Mouse (Mus musculus): ENCODE data around the gene Gm20388. TPM values are rescaled to one million over a fixed set of nuclear protein-coding genes. Genes with fewer than 3 reads are reported as not detected.
A peak's percentile ranks its signal among the peaks of the same experiment; 100 is the strongest.
"Not testable (repeated sequence)": the region's sequence is repeated elsewhere in the genome, so short reads cannot be mapped to it uniquely, and the experiment has no call there.

The Gm20388 gene
- polyA plus RNA-seq, 1 experiment from 2014 or later, result not detected

DNA sequence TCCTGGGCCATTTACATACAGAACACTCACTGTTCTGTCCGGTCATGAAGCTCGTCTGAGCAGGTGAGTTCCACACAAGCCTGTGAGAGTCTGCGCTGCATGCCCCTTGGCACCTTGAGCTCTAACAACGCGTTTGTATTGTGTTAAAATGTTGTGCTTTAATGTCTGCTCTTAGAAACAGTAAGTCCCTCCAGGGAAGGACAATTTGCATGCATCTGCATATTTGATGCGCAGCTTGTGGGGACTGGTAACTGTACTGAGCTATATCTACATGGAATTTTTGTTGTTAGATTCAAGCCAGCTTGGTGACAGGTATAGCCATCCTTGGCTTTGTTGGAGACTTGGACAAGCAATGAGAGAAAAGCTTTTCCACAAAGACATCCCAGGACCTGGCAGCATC lies 4265.5 kb downstream of the Gm20388 start:
- no peak for DNase-seq (ENCODE audit: low spot score, missing footprints)
- 86% methylated on average over 6 of the region's 6 CpGs for WGBS
- H3K27ac ChIP-seq (ENCODE audit: low read depth, low read length), result no peak overlapping the region

DNA sequence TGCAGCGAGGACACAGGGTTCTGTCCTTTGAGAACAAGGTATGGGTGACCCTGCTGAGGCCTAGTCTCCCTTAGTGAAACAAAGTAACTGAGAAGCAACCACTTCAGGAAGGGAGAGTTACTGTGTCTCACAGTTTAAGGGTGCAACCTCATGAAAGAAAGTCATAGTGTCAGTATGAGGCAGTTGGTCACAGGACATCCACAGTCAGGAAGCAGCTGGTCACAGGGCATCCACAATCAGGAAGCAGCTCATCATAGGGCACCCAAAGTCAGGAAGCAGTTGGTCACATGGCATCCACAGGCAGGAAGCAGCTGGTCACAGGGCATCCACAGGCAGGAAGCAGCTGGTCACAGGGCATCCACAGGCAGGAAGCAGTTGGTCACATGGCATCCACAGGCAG lies 4266.5 kb downstream of the Gm20388 start:
- WGBS, result 89% methylated on average over 1 of the region's 1 CpGs
- DNase-seq (ENCODE audit: low spot score, missing footprints); H3K27me3 ChIP-seq (ENCODE audit: control insufficient read depth, insufficient read depth, low read length): not testable (repeated sequence)

More for the DNA sequence above, 4265.5 kb downstream of the Gm20388 start:
- no peaks in the 10 kb centered on the region for H3K9me3 ChIP-seq (ENCODE audit: control insufficient read depth, low read length)
- H3K36me3 ChIP-seq (ENCODE audit: control insufficient read depth, insufficient read depth, low read length), result no peaks in the 10 kb centered on the region
- no peaks in the 10 kb centered on the region for H3K27me3 ChIP-seq (ENCODE audit: control insufficient read depth, insufficient read depth, low read length)
- H3K9ac ChIP-seq (ENCODE audit: low read length), result no peak overlapping the region
- no peak overlapping the region for H3K4me2 ChIP-seq
- H3K4me3 ChIP-seq (ENCODE audit: low read depth, low read length), result no peak overlapping the region
- no peak for ATAC-seq (ENCODE audit: low FRiP score)
- no peaks in the 10 kb centered on the region; the same call in 1 of the 2 replicates for H3K4me1 ChIP-seq (ENCODE audit: control insufficient read depth, insufficient read depth, low read length)

DNA sequence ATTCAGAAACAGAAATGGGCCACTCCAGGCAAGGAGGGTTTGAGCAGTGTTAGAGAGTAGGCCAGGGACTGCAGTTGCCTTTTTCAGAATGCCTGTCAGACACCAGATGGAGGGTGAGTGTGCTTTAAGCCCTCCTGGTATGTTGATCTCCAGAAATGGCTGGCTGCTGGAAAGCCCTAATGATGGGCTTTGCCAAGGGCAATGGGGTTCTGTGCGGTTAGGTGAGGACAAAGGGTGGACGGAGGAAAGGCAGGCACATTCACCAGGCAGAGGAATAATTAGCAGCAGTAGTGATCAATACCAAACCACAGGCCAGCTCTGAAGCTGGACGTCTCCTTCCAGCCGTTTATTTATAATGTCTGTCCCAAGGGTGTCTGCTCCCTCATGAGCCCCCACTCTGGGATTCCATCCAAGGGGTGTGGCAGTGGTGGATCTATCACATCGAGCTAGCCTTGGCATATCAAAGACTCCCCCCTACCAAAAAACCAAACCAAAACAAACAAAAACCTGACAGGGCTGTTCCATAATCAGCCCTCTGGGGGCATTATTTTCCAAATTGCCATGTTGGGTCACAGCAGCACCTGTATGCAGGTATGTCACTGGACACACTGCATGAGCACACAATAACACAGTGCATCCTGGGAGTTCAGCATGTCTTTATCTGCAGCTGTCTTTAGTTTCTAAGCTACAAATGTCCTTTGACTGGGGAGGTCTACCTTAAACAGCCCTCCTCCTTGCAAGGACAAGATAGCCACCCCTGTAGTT lies 4270.2 kb downstream of the Gm20388 start:
- Histone ChIP-seq H3K27ac (ENCODE audit: low read depth, low read length) (no peak overlapping the region), H3K4me3 (ENCODE audit: low read depth, low read length) (no peak overlapping the region), H3K36me3 (ENCODE audit: control insufficient read depth, insufficient read depth, low read length) (no peaks in the 10 kb centered on the region), H3K4me1 (ENCODE audit: control insufficient read depth, insufficient read depth, low read length) (no peaks in the 10 kb centered on the region; the same call in 1 of the 2 replicates), H3K27me3 (ENCODE audit: control insufficient read depth, insufficient read depth, low read length) (no peaks in the 10 kb centered on the region), H3K9ac (ENCODE audit: low read length) (no peak overlapping the region), H3K9me3 (ENCODE audit: control insufficient read depth, low read length) (no peaks in the 10 kb centered on the region), H3K4me2 (no peak overlapping the region)
- no peak for ATAC-seq (ENCODE audit: low FRiP score)
- WGBS, result 74% methylated on average over 5 of the region's 5 CpGs
- DNase-seq (ENCODE audit: low spot score, missing footprints), result peak; percentile 70

More for the DNA sequence above, 4266.5 kb downstream of the Gm20388 start:
- not testable (repeated sequence) for H3K9ac ChIP-seq (ENCODE audit: low read length); H3K36me3 ChIP-seq (ENCODE audit: control insufficient read depth, insufficient read depth, low read length); H3K4me3 ChIP-seq (ENCODE audit: low read depth, low read length); H3K4me2 ChIP-seq; ATAC-seq (ENCODE audit: low FRiP score); H3K27ac ChIP-seq (ENCODE audit: low read depth, low read length); H3K4me1 ChIP-seq (ENCODE audit: control insufficient read depth, insufficient read depth, low read length); H3K9me3 ChIP-seq (ENCODE audit: control insufficient read depth, low read length)

DNA sequence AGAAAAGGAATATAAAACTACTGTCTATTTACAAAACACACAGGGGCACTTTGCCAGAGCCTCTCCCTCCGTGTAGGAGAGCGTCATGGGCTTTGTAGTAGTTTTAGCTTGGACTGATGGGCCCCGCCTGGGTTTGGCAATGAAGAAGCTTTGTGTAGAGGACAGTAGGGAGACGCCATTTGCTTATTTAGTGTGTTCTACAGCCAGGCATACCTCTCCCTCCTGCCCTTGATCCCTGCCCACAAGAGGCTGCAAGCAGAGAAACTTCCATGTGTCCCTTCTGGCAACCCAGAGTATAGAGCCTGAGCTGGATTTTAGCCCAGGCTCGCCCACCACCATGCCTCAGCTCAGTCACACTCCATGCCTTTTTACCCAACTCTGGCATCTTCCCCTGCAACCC lies 4271.1 kb downstream of the Gm20388 start:
- WGBS, result 85% methylated on average over 5 of the region's 5 CpGs
- no peak overlapping the region for H3K27ac ChIP-seq (ENCODE audit: low read depth, low read length)
- H3K4me2 ChIP-seq, result no peak overlapping the region
- no peak overlapping the region for H3K9ac ChIP-seq (ENCODE audit: low read length)
- H3K9me3 ChIP-seq (ENCODE audit: control insufficient read depth, low read length), result no peaks in the 10 kb centered on the region
- H3K4me1 ChIP-seq (ENCODE audit: control insufficient read depth, insufficient read depth, low read length), result no peaks in the 10 kb centered on the region
- H3K36me3 ChIP-seq (ENCODE audit: control insufficient read depth, insufficient read depth, low read length), result no peaks in the 10 kb centered on the region
- DNase-seq (ENCODE audit: low spot score, missing footprints) (no peak), ATAC-seq (ENCODE audit: low FRiP score) (no peak)
- H3K27me3 ChIP-seq (ENCODE audit: control insufficient read depth, insufficient read depth, low read length), result no peaks in the 10 kb centered on the region
- H3K4me3 ChIP-seq (ENCODE audit: low read depth, low read length), result no peak overlapping the region

DNA sequence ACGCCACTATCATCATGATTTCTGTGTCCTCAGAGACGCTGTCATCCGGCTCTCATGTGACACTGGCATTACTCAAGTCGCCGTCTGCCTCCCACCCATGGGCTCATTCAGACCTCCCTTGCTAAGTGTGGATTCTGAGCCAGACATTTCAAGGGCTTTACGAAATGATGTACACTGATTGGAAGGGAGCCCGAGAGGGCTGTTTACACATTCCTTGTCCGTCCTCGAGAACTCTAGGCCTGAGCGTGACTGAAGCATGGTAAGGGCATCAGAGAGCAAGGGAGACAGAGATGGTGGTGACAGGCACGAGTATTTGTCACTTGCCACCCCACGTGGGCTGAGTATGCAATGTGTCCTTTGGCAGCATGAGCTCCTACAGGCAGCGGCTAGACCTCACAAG lies 4271.6 kb downstream of the Gm20388 start:
- no peak overlapping the region for H3K9ac ChIP-seq (ENCODE audit: low read length)
- no peaks in the 10 kb centered on the region for H3K27me3 ChIP-seq (ENCODE audit: control insufficient read depth, insufficient read depth, low read length)
- no peaks in the 10 kb centered on the region for H3K9me3 ChIP-seq (ENCODE audit: control insufficient read depth, low read length)
- no peak overlapping the region for H3K27ac ChIP-seq (ENCODE audit: low read depth, low read length)
- DNase-seq (ENCODE audit: low spot score, missing footprints), result no peak
- H3K4me2 ChIP-seq, result no peak overlapping the region
- no peak overlapping the region for H3K4me3 ChIP-seq (ENCODE audit: low read depth, low read length)
- WGBS, result 83% methylated on average over 13 of the region's 13 CpGs
- no peak for ATAC-seq (ENCODE audit: low FRiP score)
- no peaks in the 10 kb centered on the region for H3K4me1 ChIP-seq (ENCODE audit: control insufficient read depth, insufficient read depth, low read length)
- no peaks in the 10 kb centered on the region for H3K36me3 ChIP-seq (ENCODE audit: control insufficient read depth, insufficient read depth, low read length)

DNA sequence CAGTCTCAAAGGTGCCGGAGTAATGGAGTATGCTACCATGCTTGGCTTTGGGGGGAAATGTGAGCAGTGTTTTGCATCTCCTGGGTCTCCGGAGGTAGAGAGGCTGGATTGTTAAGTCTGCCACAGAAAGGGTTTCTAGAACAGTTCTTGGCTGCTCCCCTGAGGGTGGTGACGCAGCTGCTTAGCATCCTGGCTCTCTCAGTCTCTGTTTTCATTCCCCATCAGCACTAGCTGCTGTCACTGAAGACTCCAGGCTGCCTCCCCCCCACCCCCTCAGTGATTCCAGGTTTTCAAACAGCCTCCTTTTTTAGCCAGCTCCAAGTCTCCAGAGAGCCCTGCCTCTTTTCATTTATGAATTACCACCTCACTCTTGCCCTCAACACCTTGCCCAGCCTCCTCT lies 4273.4 kb downstream of the Gm20388 start:
- Histone ChIP-seq H3K9me3 (ENCODE audit: control insufficient read depth, low read length) (no peaks in the 10 kb centered on the region), H3K4me1 (ENCODE audit: control insufficient read depth, insufficient read depth, low read length) (no peaks in the 10 kb centered on the region), H3K4me3 (ENCODE audit: low read depth, low read length) (no peak overlapping the region), H3K36me3 (ENCODE audit: control insufficient read depth, insufficient read depth, low read length) (no peaks in the 10 kb centered on the region), H3K4me2 (no peak overlapping the region), H3K9ac (ENCODE audit: low read length) (no peak overlapping the region), H3K27me3 (ENCODE audit: control insufficient read depth, insufficient read depth, low read length) (no peaks in the 10 kb centered on the region), H3K27ac (ENCODE audit: low read depth, low read length) (no peak overlapping the region)
- 79% methylated on average over 3 of the region's 3 CpGs for WGBS
- ATAC-seq (ENCODE audit: low FRiP score) (no peak), DNase-seq (ENCODE audit: low spot score, missing footprints) (no peak)

DNA sequence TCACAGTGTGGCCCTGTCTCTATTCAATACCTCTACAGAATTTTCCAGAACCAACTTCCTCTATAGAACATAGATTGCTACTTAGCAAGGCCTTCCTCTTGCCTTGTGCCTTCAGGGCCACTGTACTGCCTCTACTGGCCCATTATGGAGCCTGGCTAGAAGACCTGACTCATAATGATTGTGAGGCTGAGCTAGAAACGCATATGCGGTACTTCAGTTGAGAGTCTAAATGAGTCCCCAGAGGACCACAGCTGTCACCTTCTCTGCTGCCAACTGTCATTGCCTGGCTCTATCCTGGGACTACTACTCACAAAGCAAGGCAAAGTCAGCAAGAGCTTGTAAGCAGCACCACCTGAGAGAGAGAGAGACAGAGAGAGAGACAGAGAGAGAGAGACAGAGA lies 4273.9 kb downstream of the Gm20388 start:
- Histone ChIP-seq H3K4me1 (ENCODE audit: control insufficient read depth, insufficient read depth, low read length) (no peaks in the 10 kb centered on the region), H3K9ac (ENCODE audit: low read length) (no peak overlapping the region), H3K4me3 (ENCODE audit: low read depth, low read length) (no peak overlapping the region), H3K27ac (ENCODE audit: low read depth, low read length) (no peak overlapping the region), H3K36me3 (ENCODE audit: control insufficient read depth, insufficient read depth, low read length) (no peaks in the 10 kb centered on the region), H3K27me3 (ENCODE audit: control insufficient read depth, insufficient read depth, low read length) (no peaks in the 10 kb centered on the region), H3K4me2 (no peak overlapping the region), H3K9me3 (ENCODE audit: control insufficient read depth, low read length) (no peaks in the 10 kb centered on the region)
- WGBS, result 86% methylated on average over 2 of the region's 2 CpGs
- ATAC-seq (ENCODE audit: low FRiP score), result no peak
- DNase-seq (ENCODE audit: low spot score, missing footprints), result no peak

DNA sequence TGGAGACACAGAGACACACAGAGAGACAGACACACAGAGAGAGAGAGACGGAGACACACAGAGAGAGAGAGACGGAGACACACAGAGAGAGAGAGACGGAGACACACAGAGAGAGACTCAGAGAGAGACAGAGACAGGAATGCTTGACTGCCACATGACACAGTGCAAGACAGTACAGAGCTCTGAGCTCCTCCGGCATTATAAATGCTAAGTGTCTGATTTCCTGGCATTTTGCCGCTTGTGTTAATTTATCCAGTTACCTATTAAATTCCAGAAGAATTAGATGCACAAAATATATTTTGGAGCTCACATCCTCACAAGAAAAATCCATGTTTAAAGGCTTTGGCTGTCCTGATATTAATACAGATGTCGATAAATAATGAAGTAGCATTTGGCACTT lies 4274.4 kb downstream of the Gm20388 start:
- WGBS, result 90% methylated on average over 6 of the region's 6 CpGs
- Histone ChIP-seq H3K9ac (ENCODE audit: low read length) (no peak overlapping the region), H3K9me3 (ENCODE audit: control insufficient read depth, low read length) (no peaks in the 10 kb centered on the region), H3K27ac (ENCODE audit: low read depth, low read length) (no peak overlapping the region), H3K4me2 (no peak overlapping the region), H3K4me3 (ENCODE audit: low read depth, low read length) (no peak overlapping the region), H3K4me1 (ENCODE audit: control insufficient read depth, insufficient read depth, low read length) (no peaks in the 10 kb centered on the region), H3K36me3 (ENCODE audit: control insufficient read depth, insufficient read depth, low read length) (no peaks in the 10 kb centered on the region), H3K27me3 (ENCODE audit: control insufficient read depth, insufficient read depth, low read length) (no peaks in the 10 kb centered on the region)
- DNase-seq (ENCODE audit: low spot score, missing footprints) (no peak), ATAC-seq (ENCODE audit: low FRiP score) (no peak)

DNA sequence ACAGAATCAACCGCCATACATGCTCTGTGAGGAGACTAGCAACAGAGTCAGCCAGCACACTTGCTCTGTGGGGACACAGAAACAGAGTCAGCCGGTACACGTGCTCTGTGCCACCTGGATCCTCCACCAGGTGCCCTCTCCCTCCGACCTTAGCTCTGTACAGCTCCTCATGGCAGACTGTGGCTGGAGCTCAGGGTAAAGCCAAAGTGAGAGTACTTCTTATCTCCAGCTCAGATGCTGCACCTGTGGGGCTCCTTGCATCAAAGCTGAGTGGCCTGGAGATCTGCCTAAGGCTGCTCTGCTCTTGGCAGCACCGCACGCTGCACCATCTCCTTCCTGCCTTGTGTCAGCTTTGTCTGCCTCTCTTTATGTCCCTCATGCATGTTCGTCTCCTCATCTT lies 4279.7 kb downstream of the Gm20388 start:
- no peak overlapping the region for H3K27ac ChIP-seq (ENCODE audit: low read depth, low read length)
- DNase-seq (ENCODE audit: low spot score, missing footprints) (no peak), ATAC-seq (ENCODE audit: low FRiP score) (no peak)
- no peak overlapping the region for H3K4me2 ChIP-seq
- no peaks in the 10 kb centered on the region for H3K4me1 ChIP-seq (ENCODE audit: control insufficient read depth, insufficient read depth, low read length)
- H3K27me3 ChIP-seq (ENCODE audit: control insufficient read depth, insufficient read depth, low read length), result no peaks in the 10 kb centered on the region
- no peaks in the 10 kb centered on the region for H3K36me3 ChIP-seq (ENCODE audit: control insufficient read depth, insufficient read depth, low read length)
- WGBS, result 83% methylated on average over 7 of the region's 7 CpGs
- no peak overlapping the region for H3K4me3 ChIP-seq (ENCODE audit: low read depth, low read length)
- no peak overlapping the region for H3K9ac ChIP-seq (ENCODE audit: low read length)
- no peaks in the 10 kb centered on the region for H3K9me3 ChIP-seq (ENCODE audit: control insufficient read depth, low read length)

Measured in midbrain, embryonic 11.5 days (tissue).